Mouse (Mus musculus) CH12.LX (cell line): Measurements from ENCODE around the gene Srp14.

Experiments
- BHLHE40 ChIP-seq: IDR thresholded peaks from 2 replicates; pipeline ENCODE4 v1.6.1; 2011; ENCODE audit warnings: mild to moderate bottlenecking, low read depth, low read length, improper control_type of control experiment
- CHD2 ChIP-seq: IDR thresholded peaks from 2 replicates; pipeline ENCODE4 v1.6.1; 2011; ENCODE audit warnings: low read length, improper control_type of control experiment
- CTCF ChIP-seq, 2 experiments: IDR thresholded peaks in 1 of 2; conservative IDR thresholded peaks in 1 of 2; 2 replicates each; pipeline ENCODE4 v1.5.1; 2011 to 2012; ENCODE audit warnings: low read depth in 2 of 2, low read length in 2 of 2, improper control_type of control experiment in 1 of 2, inconsistent platforms in 1 of 2, mild to moderate bottlenecking in 1 of 2, moderate library complexity in 1 of 2
- EP300 ChIP-seq: IDR thresholded peaks from 2 replicates; pipeline ENCODE4 v1.6.1; 2011; ENCODE audit warnings: low read length, improper control_type of control experiment
- GABPA ChIP-seq: IDR thresholded peaks from 2 replicates; pipeline ENCODE4 v1.6.1; 2012; ENCODE audit warnings: low read depth, low read length, improper control_type of control experiment, inconsistent platforms; ENCODE audit not compliant: insufficient replicate concordance
- HCFC1 ChIP-seq: IDR thresholded peaks from 2 replicates; pipeline ENCODE4 v1.6.1; 2012; ENCODE audit warnings: low read depth, mild to moderate bottlenecking, inconsistent platforms, low read length, improper control_type of control experiment
- MAX ChIP-seq: IDR thresholded peaks from 2 replicates; pipeline ENCODE4 v1.6.1; 2011; ENCODE audit warnings: low read length, improper control_type of control experiment
- MYC ChIP-seq: IDR thresholded peaks from 2 replicates; pipeline ENCODE4 v1.6.1; 2011; ENCODE audit warnings: low read depth, mild to moderate bottlenecking, improper control_type of control experiment, low read length
- NRF1 ChIP-seq: IDR thresholded peaks from 2 replicates; pipeline ENCODE4 v1.6.1; 2014; ENCODE audit warnings: low read depth, mild to moderate bottlenecking, inconsistent platforms, low read length, improper control_type of control experiment, moderate library complexity
- POLR2A ChIP-seq: IDR thresholded peaks from 2 replicates; pipeline ENCODE4 v1.6.1; 2011; ENCODE audit warnings: low read depth, mild to moderate bottlenecking, improper control_type of control experiment, low read length
- TBP ChIP-seq: conservative IDR thresholded peaks from 2 replicates; pipeline ENCODE4 v1.6.1; 2011; ENCODE audit warnings: low read depth, low read length, improper control_type of control experiment
- ZMIZ1 ChIP-seq: IDR thresholded peaks from 2 replicates; pipeline ENCODE4 v1.6.1; 2012; ENCODE audit warnings: low read depth, mild to moderate bottlenecking, inconsistent platforms, low read length, improper control_type of control experiment

- TF ChIP-seq BHLHE40 (no peak), NRF1 (no peak), CTCF (conservative IDR thresholded peaks at IDR 0.05 in 1 of 2, IDR thresholded peaks at IDR 0.05 in 1 of 2; ENCODE audit: low read depth in 2 of 2, low read length in 2 of 2) (no peak), POLR2A (no peak), MAX (no peak), HCFC1 (no peak), ZMIZ1 (no peak), MYC (no peak), CHD2 (no peak), EP300 (no peak), GABPA (no peak), TBP (no peak)
Observed at GRCm38 (mm10) chr2:118457029-118457428, 22.5 kb downstream of the Srp14 start.
